Mouse (Mus musculus) kidney, postnatal 25 days (tissue): ENCODE data around the gene Zfp651.

Experiments used
- DNase-seq, 2 experiments: peaks; one replicate each; pipeline ENCODE4 v3.0.0; 2021; ENCODE audit warnings: mixed read lengths in 2 of 2

Zfp651 gene

DNA sequence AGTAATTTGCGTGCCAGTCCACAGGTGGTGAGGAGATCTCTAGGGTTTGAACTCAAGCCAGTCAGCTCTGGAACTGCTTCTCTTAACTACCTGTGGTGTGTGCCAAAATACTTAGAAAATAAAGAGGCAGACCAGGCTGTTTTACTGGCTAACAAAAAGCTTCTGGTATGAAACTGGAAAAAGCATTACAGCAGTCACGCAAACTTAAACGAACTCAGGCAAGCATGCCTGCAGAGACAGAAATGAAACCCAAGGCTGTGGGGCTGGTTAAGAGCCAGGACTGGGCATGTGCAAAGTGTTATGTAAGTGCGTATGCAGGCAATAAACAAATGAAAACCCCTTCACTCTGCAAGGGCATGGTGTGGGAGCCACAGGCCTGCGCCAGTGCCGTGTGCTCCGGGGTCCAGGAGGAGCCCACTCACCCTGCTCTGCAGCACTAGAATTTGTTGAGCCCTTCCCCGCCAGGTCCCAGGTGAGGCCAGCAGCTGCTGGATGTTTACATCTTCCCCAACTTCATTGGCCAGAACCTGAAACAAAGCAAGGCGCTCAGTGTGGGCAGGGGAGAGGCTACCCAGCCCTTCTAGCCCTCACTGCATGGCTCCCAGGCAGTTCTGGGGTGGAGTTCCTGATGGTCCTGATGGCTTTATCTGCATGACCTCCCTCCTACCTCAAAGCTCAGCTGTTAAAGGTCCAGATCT lies 60.1 kb downstream of the Zfp651 start:
- peak; percentile 28 to 65 for DNase-seq

DNA sequence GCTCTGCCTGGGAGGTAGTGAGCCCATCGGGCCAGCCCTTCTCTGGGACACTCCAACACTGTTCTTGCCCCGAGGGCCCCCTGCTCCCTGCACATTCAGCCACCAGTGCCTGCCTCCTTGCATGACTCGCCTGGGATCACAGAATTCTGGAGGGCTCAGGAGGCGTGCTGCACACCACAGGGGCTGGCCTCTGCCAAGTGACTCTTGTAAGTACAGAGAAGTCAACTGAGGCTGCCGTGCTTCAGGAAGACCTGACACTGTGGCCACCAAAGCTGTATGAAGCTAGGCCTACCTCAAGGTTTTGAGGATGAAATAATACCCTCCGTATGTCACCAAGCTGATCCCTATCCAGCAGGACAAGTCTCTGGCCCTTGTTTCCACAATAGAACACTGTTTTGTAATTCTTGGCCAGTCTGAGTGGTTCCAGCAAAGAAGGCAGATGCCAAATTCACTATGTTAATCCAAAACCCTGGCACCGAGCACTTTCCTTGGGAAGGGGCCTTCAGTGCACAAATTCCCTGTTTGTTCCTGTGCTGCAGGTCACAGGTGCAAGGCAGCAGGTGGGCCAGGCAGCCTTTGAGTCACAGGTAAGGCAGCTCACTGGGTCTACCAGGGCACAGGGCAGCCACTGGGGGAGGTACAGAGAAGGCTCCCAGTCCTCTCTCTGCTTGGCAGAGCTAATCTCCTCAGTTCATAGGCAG lies 60.8 kb downstream of the Zfp651 start:
- DNase-seq = peak; percentile 16 to 68

DNA sequence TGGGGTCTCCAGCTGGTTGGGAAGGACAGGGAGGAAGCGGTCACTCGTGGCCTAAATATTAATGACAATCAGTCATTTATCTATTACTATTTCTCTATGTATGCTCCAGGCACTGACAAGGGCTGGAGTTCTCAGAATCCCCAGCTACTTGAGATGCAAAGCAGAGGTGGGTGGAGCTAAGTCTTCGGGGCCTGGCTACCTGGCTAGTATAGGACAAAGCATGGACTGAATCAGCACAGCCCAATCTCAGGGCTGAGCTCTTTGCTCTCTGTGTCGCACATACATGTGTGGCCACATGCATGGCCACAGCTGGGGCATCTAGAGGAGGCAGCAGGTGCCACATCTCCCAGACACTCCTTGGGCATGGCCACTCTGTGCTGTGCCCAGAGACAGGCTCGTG lies 61.6 kb downstream of the Zfp651 start:
- DNase-seq = peak in 1 of 2 experiments; percentile 56
